Mouse (Mus musculus): ENCODE data around the gene D3Ertd751e. TPM values are rescaled to one million over a fixed set of nuclear protein-coding genes. Genes with fewer than 3 reads are reported as not detected.

Gene D3Ertd751e
- 4.3 and 14.7 TPM in 2 replicates for total RNA-seq (2014; fragmentation: Nextera tagmentation)
- 17.4 and 19.8 TPM in 2 replicates for total RNA-seq (2017)

- peak; percentile 99 for ATAC-seq (replicated peaks; ENCODE audit: low FRiP score, low TSS enrichment, poor library complexity, severe bottlenecking)
Measured at GRCm38 (mm10) chr3:41742278-41742934, at the start of gene D3Ertd751e, which contains the start of gene Sclt1. TSS of gene D3Ertd751e (plus strand) at chr3:41742611. TSS of gene Sclt1 (minus strand) at chr3:41742514.

GRCm38 (mm10) chr3:41695681-41696080, 46.7 kb upstream of the D3Ertd751e start:
- no peak for ATAC-seq (replicated peaks; ENCODE audit: low FRiP score, low TSS enrichment, poor library complexity, severe bottlenecking)

- no peak for ATAC-seq (replicated peaks; ENCODE audit: low FRiP score, low TSS enrichment, poor library complexity, severe bottlenecking)
Measured at GRCm38 (mm10) chr3:41741601-41742277, 672 bp upstream of the D3Ertd751e start.

GRCm38 (mm10) chr3:41743436-41743835, 1.0 kb downstream of the D3Ertd751e start:
- ATAC-seq (replicated peaks; ENCODE audit: low FRiP score, low TSS enrichment, poor library complexity, severe bottlenecking): peak; percentile 53

- ATAC-seq (replicated peaks; ENCODE audit: low FRiP score, low TSS enrichment, poor library complexity, severe bottlenecking): no peak
Measured at GRCm38 (mm10) chr3:41754556-41754955, 12.1 kb downstream of the D3Ertd751e start.

GRCm38 (mm10) chr3:41762091-41762490, 19.7 kb downstream of the D3Ertd751e start:
- no peak for ATAC-seq (replicated peaks; ENCODE audit: low FRiP score, low TSS enrichment, poor library complexity, severe bottlenecking)

- no peak for ATAC-seq (replicated peaks; ENCODE audit: low FRiP score, low TSS enrichment, poor library complexity, severe bottlenecking)
Measured at GRCm38 (mm10) chr3:41812447-41812846, 70.0 kb downstream of the D3Ertd751e start.

Other genes starting within 250 kb of the D3Ertd751e start
- 29.8 and 38.0 TPM in 2 replicates for gene Jade1, start 186.9 kb upstream of the D3Ertd751e start, total RNA-seq (2014; fragmentation: Nextera tagmentation)
- 36.1 and 36.3 TPM in 2 replicates for gene Jade1, start 186.9 kb upstream of the D3Ertd751e start, total RNA-seq (2017)
- 15.5 and 18.2 TPM in 2 replicates for gene Sclt1, start 97 bp upstream of the D3Ertd751e start, total RNA-seq (2014; fragmentation: Nextera tagmentation)
- gene Sclt1, start 97 bp upstream of the D3Ertd751e start, total RNA-seq (2017): 16.2 and 22.0 TPM in 2 replicates